Mouse (Mus musculus): ENCODE measurements around the gene Scn10a. TPM values are rescaled to one million over a fixed set of nuclear protein-coding genes. Genes with fewer than 3 reads are reported as not detected.

The Scn10a gene
- polyA plus RNA-seq, 1 experiment from 2014 or later, result 1.3 TPM

- Histone ChIP-seq H3K4me1 (ENCODE audit: control insufficient read depth, insufficient read depth, low read length) (peaks cover 10% of the 10 kb centered on the region), H3K9ac (ENCODE audit: low read depth, low read length) (no peak overlapping the region), H3K27ac (ENCODE audit: low read depth, low read length) (peak overlapping the region; percentile 57; the same call in 1 of the 2 replicates), H3K36me3 (ENCODE audit: control insufficient read depth, insufficient read depth, low read length) (no peaks in the 10 kb centered on the region), H3K9me3 (replicated peaks; ENCODE audit: control insufficient read depth, low read length) (no peaks in the 10 kb centered on the region), H3K27me3 (ENCODE audit: control insufficient read depth, insufficient read depth, low read length) (no peaks in the 10 kb centered on the region), H3K4me3 (ENCODE audit: low read depth, low read length) (no peak overlapping the region), H3K4me2 (no peak overlapping the region)
- peak; percentile 87 for ATAC-seq (replicated peaks; ENCODE audit: insufficient number of reproducible peaks, low FRiP score, low TSS enrichment)
- WGBS (ENCODE audit: insufficient replicate concordance), result 59% methylated on average over 11 of the region's 11 CpGs
Observed at GRCm38 (mm10) chr9:119728412-119729097, 9.4 kb upstream of the Scn10a start.

- no peaks in the 10 kb centered on the region for H3K27me3 ChIP-seq (ENCODE audit: control insufficient read depth, insufficient read depth, low read length)
- no peaks in the 10 kb centered on the region for H3K36me3 ChIP-seq (ENCODE audit: control insufficient read depth, insufficient read depth, low read length)
- no peak overlapping the region for H3K9ac ChIP-seq (ENCODE audit: low read depth, low read length)
- H3K9me3 ChIP-seq (replicated peaks; ENCODE audit: control insufficient read depth, low read length), result no peaks in the 10 kb centered on the region
- no peak for ATAC-seq (replicated peaks; ENCODE audit: insufficient number of reproducible peaks, low FRiP score, low TSS enrichment)
- H3K4me1 ChIP-seq (ENCODE audit: control insufficient read depth, insufficient read depth, low read length), result peaks cover 10% of the 10 kb centered on the region
- H3K4me2 ChIP-seq, result no peak overlapping the region
- 80% methylated on average over 4 of the region's 4 CpGs for WGBS (ENCODE audit: insufficient replicate concordance)
- H3K27ac ChIP-seq (ENCODE audit: low read depth, low read length), result no peak overlapping the region
- H3K4me3 ChIP-seq (ENCODE audit: low read depth, low read length), result no peak overlapping the region
Observed at GRCm38 (mm10) chr9:119726990-119727389, 7.9 kb upstream of the Scn10a start.

GRCm38 (mm10) chr9:119725293-119725862 lies 6.3 kb upstream of the Scn10a start:
- no peak for ATAC-seq (replicated peaks; ENCODE audit: insufficient number of reproducible peaks, low FRiP score, low TSS enrichment)
- Histone ChIP-seq H3K4me1 (ENCODE audit: control insufficient read depth, insufficient read depth, low read length) (peaks cover 10% of the 10 kb centered on the region), H3K36me3 (ENCODE audit: control insufficient read depth, insufficient read depth, low read length) (no peaks in the 10 kb centered on the region), H3K4me3 (ENCODE audit: low read depth, low read length) (no peak overlapping the region), H3K9me3 (replicated peaks; ENCODE audit: control insufficient read depth, low read length) (no peaks in the 10 kb centered on the region), H3K4me2 (no peak overlapping the region), H3K9ac (ENCODE audit: low read depth, low read length) (no peak overlapping the region), H3K27me3 (ENCODE audit: control insufficient read depth, insufficient read depth, low read length) (no peaks in the 10 kb centered on the region), H3K27ac (ENCODE audit: low read depth, low read length) (no peak overlapping the region)
- WGBS (ENCODE audit: insufficient replicate concordance), result 66% methylated on average over 6 of the region's 6 CpGs

- 0 out of 2 replicates have a peak, but pooled peaks have one; percentile 22 for ATAC-seq (replicated peaks; ENCODE audit: insufficient number of reproducible peaks, low FRiP score, low TSS enrichment)
- H3K9ac ChIP-seq (ENCODE audit: low read depth, low read length), result no peak overlapping the region
- H3K4me2 ChIP-seq, result no peak overlapping the region
- no peaks in the 10 kb centered on the region for H3K9me3 ChIP-seq (replicated peaks; ENCODE audit: control insufficient read depth, low read length)
- no peak overlapping the region for H3K27ac ChIP-seq (ENCODE audit: low read depth, low read length)
- no peaks in the 10 kb centered on the region for H3K27me3 ChIP-seq (ENCODE audit: control insufficient read depth, insufficient read depth, low read length)
- no peak overlapping the region for H3K4me3 ChIP-seq (ENCODE audit: low read depth, low read length)
- 9% methylated on average over 6 of the region's 6 CpGs for WGBS (ENCODE audit: insufficient replicate concordance)
- no peaks in the 10 kb centered on the region for H3K4me1 ChIP-seq (ENCODE audit: control insufficient read depth, insufficient read depth, low read length)
- no peaks in the 10 kb centered on the region for H3K36me3 ChIP-seq (ENCODE audit: control insufficient read depth, insufficient read depth, low read length)
Observed at GRCm38 (mm10) chr9:119706700-119707099, 12.4 kb downstream of the Scn10a start.

GRCm38 (mm10) chr9:119691505-119691904 lies 27.6 kb downstream of the Scn10a start:
- Histone ChIP-seq H3K27me3 (ENCODE audit: control insufficient read depth, insufficient read depth, low read length) (no peaks in the 10 kb centered on the region), H3K36me3 (ENCODE audit: control insufficient read depth, insufficient read depth, low read length) (no peaks in the 10 kb centered on the region), H3K4me2 (no peak overlapping the region), H3K4me1 (ENCODE audit: control insufficient read depth, insufficient read depth, low read length) (no peaks in the 10 kb centered on the region), H3K9ac (ENCODE audit: low read depth, low read length) (no peak overlapping the region), H3K9me3 (replicated peaks; ENCODE audit: control insufficient read depth, low read length) (no peaks in the 10 kb centered on the region), H3K4me3 (ENCODE audit: low read depth, low read length) (no peak overlapping the region), H3K27ac (ENCODE audit: low read depth, low read length) (no peak overlapping the region)
- WGBS (ENCODE audit: insufficient replicate concordance), result 60% methylated on average over 7 of the region's 7 CpGs
- no peak for ATAC-seq (replicated peaks; ENCODE audit: insufficient number of reproducible peaks, low FRiP score, low TSS enrichment)

GRCm38 (mm10) chr9:119691001-119691400 lies 28.1 kb downstream of the Scn10a start:
- no peaks in the 10 kb centered on the region for H3K9me3 ChIP-seq (replicated peaks; ENCODE audit: control insufficient read depth, low read length)
- H3K36me3 ChIP-seq (ENCODE audit: control insufficient read depth, insufficient read depth, low read length), result no peaks in the 10 kb centered on the region
- no peak overlapping the region for H3K27ac ChIP-seq (ENCODE audit: low read depth, low read length)
- no peak overlapping the region for H3K4me2 ChIP-seq
- H3K27me3 ChIP-seq (ENCODE audit: control insufficient read depth, insufficient read depth, low read length), result no peaks in the 10 kb centered on the region
- no peak for ATAC-seq (replicated peaks; ENCODE audit: insufficient number of reproducible peaks, low FRiP score, low TSS enrichment)
- no peaks in the 10 kb centered on the region for H3K4me1 ChIP-seq (ENCODE audit: control insufficient read depth, insufficient read depth, low read length)
- 61% methylated on average over 8 of the region's 8 CpGs for WGBS (ENCODE audit: insufficient replicate concordance)
- H3K4me3 ChIP-seq (ENCODE audit: low read depth, low read length), result no peak overlapping the region
- no peak overlapping the region for H3K9ac ChIP-seq (ENCODE audit: low read depth, low read length)

GRCm38 (mm10) chr9:119687893-119688292 lies 31.2 kb downstream of the Scn10a start:
- H3K4me3 ChIP-seq (ENCODE audit: low read depth, low read length), result no peak overlapping the region
- H3K9me3 ChIP-seq (replicated peaks; ENCODE audit: control insufficient read depth, low read length), result no peaks in the 10 kb centered on the region
- no peaks in the 10 kb centered on the region for H3K4me1 ChIP-seq (ENCODE audit: control insufficient read depth, insufficient read depth, low read length)
- H3K4me2 ChIP-seq, result no peak overlapping the region
- ATAC-seq (replicated peaks; ENCODE audit: insufficient number of reproducible peaks, low FRiP score, low TSS enrichment), result no peak
- H3K27me3 ChIP-seq (ENCODE audit: control insufficient read depth, insufficient read depth, low read length), result no peaks in the 10 kb centered on the region
- 68% methylated on average over 8 of the region's 8 CpGs for WGBS (ENCODE audit: insufficient replicate concordance)
- no peaks in the 10 kb centered on the region for H3K36me3 ChIP-seq (ENCODE audit: control insufficient read depth, insufficient read depth, low read length)
- H3K9ac ChIP-seq (ENCODE audit: low read depth, low read length), result no peak overlapping the region
- H3K27ac ChIP-seq (ENCODE audit: low read depth, low read length), result no peak overlapping the region

GRCm38 (mm10) chr9:119686187-119686586 lies 32.9 kb downstream of the Scn10a start:
- whole genome bisulfite sequencing (ENCODE audit: insufficient replicate concordance), result 94% methylated on average over 8 of the region's 8 CpGs
- Histone ChIP-seq H3K9ac (ENCODE audit: low read depth, low read length) (no peak overlapping the region), H3K27ac (ENCODE audit: low read depth, low read length) (no peak overlapping the region), H3K4me3 (ENCODE audit: low read depth, low read length) (no peak overlapping the region), H3K36me3 (ENCODE audit: control insufficient read depth, insufficient read depth, low read length) (no peaks in the 10 kb centered on the region), H3K9me3 (replicated peaks; ENCODE audit: control insufficient read depth, low read length) (no peaks in the 10 kb centered on the region), H3K27me3 (ENCODE audit: control insufficient read depth, insufficient read depth, low read length) (no peaks in the 10 kb centered on the region), H3K4me2 (no peak overlapping the region), H3K4me1 (ENCODE audit: control insufficient read depth, insufficient read depth, low read length) (no peaks in the 10 kb centered on the region)
- no peak for ATAC-seq (replicated peaks; ENCODE audit: insufficient number of reproducible peaks, low FRiP score, low TSS enrichment)

- Histone ChIP-seq H3K9me3 (replicated peaks; ENCODE audit: control insufficient read depth, low read length) (no peaks in the 10 kb centered on the region), H3K4me3 (ENCODE audit: low read depth, low read length) (no peak overlapping the region), H3K4me2 (no peak overlapping the region), H3K36me3 (ENCODE audit: control insufficient read depth, insufficient read depth, low read length) (no peaks in the 10 kb centered on the region), H3K27ac (ENCODE audit: low read depth, low read length) (no peak overlapping the region), H3K4me1 (ENCODE audit: control insufficient read depth, insufficient read depth, low read length) (no peaks in the 10 kb centered on the region), H3K27me3 (ENCODE audit: control insufficient read depth, insufficient read depth, low read length) (no peaks in the 10 kb centered on the region; the same call in 1 of the 2 replicates), H3K9ac (ENCODE audit: low read depth, low read length) (no peak overlapping the region)
- ATAC-seq (replicated peaks; ENCODE audit: insufficient number of reproducible peaks, low FRiP score, low TSS enrichment), result no peak
- 70% methylated on average over 3 of the region's 3 CpGs for WGBS (ENCODE audit: insufficient replicate concordance)
Observed at GRCm38 (mm10) chr9:119680896-119681295, 38.2 kb downstream of the Scn10a start.
